Mouse (Mus musculus): ENCODE measurements at regions not wholly inside any gene's neighbourhood (a gene's known extent, or its start where the extent isn't known, plus 50 kb on each side); places are given as distances from the start of the nearest gene placed in this dataset.

DNA sequence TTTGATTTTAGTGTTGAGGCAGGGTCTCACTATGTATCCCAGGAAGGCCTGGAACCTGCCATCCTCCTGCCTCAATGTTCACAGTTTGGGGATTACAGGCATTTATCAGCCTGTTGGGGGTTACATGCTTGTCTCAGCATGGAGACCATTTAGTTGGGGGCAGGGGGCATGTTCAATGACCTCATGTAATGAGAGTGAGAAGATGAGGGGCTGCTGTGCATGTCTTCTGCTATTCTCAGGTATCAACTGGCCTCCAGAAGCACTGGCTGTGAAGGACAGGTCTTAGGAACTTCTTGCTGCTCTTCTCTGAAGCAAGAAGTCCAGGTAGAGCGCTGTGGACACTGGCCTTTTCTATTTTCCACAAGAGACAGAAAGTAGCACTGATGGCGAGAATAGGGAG is 350.9 kb downstream of the Plekhb2 start:
- Histone ChIP-seq H3K4me3 (ENCODE audit: control insufficient read depth in 1 of 2, insufficient read depth in 1 of 2, low read depth in 1 of 2, low read length in 2 of 2) (no peak overlapping the region), H3K4me2 (ENCODE audit: low read length) (no peak overlapping the region), H3K27ac (replicated peaks in 1 of 2; ENCODE audit: control insufficient read depth in 1 of 2, insufficient read depth in 1 of 2, low read depth in 2 of 2, low read length in 2 of 2) (no peak overlapping the region), H3K9ac (ENCODE audit: low read length) (no peak overlapping the region), H3K27me3 (ENCODE audit: control insufficient read depth, insufficient read depth, low read length) (no peaks in the 10 kb centered on the region), H3K36me3 (ENCODE audit: control insufficient read depth, insufficient read depth, low read length) (no peaks in the 10 kb centered on the region), H3K9me3 (ENCODE audit: control insufficient read depth, low read length) (no peaks in the 10 kb centered on the region), H3K4me1 (ENCODE audit: control insufficient read depth in 2 of 2, insufficient read depth in 2 of 2, low read length in 2 of 2) (peaks cover 0 to 4% of the 10 kb centered on the region in 2 experiments; a peak in 1 of 4 replicates)
- no peak for ATAC-seq (ENCODE audit: insufficient number of reproducible peaks, insufficient read depth, low FRiP score, low read depth)
- WGBS: 83% methylated on average over 2 of the region's 2 CpGs

DNA sequence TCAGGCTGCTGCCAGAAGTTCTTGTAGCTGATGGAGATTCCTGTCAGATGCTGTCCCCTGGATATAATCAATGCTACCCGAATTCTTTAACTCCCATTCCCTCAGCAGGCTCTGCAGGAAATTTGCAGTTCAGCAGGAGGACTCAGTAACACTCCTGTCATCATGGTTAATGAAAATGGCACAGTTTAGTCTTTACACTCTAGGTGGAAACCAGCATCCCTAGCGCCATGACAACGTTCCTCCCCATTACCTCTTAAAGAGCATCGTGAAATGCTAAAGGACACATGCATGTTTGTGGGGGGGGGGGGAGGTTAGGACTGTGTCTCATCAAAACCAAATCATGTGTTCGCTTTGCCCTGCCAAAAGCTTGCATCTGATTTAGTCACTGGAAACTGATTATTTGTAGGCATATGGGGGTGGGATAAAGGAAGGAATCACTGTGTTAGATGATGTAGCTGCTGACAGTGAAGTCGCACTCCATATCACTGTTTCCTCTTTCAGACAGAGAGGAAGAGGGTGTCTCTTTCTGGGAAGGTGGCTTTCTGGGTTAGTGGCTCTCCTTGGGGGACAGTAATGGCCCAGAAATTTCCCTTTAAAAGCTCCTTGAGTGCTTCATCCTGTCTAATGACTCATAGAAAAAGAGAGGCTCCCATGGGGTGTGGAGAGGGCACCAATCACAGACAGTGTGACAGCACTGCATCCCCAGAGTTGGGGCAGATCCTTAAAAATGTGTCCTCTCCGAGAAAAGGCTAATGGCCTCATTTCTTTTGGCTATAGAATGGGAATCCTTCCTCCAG is 351.5 kb downstream of the Plekhb2 start:
- no peak for ATAC-seq (ENCODE audit: insufficient number of reproducible peaks, insufficient read depth, low FRiP score, low read depth)
- H3K4me1 ChIP-seq (ENCODE audit: control insufficient read depth in 2 of 2, insufficient read depth in 2 of 2, low read length in 2 of 2): peaks cover 0 to 4% of the 10 kb centered on the region in 2 experiments; a peak in 1 of 4 replicates
- WGBS: 72% methylated on average over 7 of the region's 7 CpGs

DNA sequence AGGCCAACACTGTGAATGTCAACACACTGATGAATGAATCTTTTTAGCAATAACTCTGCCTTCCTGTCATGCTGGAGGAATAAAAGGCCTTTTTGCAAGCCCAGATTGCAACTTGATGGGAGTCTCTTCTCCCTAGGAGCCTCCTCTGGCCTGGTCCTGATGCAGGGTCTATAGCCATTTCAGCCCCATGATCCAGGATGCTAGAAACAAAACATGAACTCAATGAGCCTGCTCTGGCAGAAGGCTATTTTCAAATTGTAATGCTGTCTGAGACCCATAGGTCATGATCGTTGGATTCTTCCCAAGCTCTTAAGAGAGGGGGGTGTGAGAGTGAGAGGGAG is 352.1 kb downstream of the Plekhb2 start:
- no peak for ATAC-seq (ENCODE audit: insufficient number of reproducible peaks, insufficient read depth, low FRiP score, low read depth)
- 45% methylated on average over 1 of the region's 1 CpGs for WGBS
- Histone ChIP-seq H3K27me3 (ENCODE audit: control insufficient read depth, insufficient read depth, low read length) (no peaks in the 10 kb centered on the region), H3K9ac (ENCODE audit: low read length) (no peak overlapping the region), H3K27ac (replicated peaks in 1 of 2; ENCODE audit: control insufficient read depth in 1 of 2, insufficient read depth in 1 of 2, low read depth in 2 of 2, low read length in 2 of 2) (no peak overlapping the region), H3K4me2 (ENCODE audit: low read length) (no peak overlapping the region), H3K4me1 (ENCODE audit: control insufficient read depth in 2 of 2, insufficient read depth in 2 of 2, low read length in 2 of 2) (no peaks in the 10 kb centered on the region), H3K4me3 (ENCODE audit: control insufficient read depth in 1 of 2, insufficient read depth in 1 of 2, low read depth in 1 of 2, low read length in 2 of 2) (no peak overlapping the region), H3K9me3 (ENCODE audit: control insufficient read depth, low read length) (0 out of 2 replicates have a peak, but pooled peaks cover 3% of the 10 kb centered on the region), H3K36me3 (ENCODE audit: control insufficient read depth, insufficient read depth, low read length) (no peaks in the 10 kb centered on the region)

More for the DNA sequence above, 351.5 kb downstream of the Plekhb2 start:
- H3K27me3 ChIP-seq (ENCODE audit: control insufficient read depth, insufficient read depth, low read length): no peaks in the 10 kb centered on the region
- H3K9me3 ChIP-seq (ENCODE audit: control insufficient read depth, low read length): 0 out of 2 replicates have a peak, but pooled peaks cover 3% of the 10 kb centered on the region
- no peak overlapping the region for H3K4me2 ChIP-seq (ENCODE audit: low read length)
- no peak overlapping the region for H3K27ac ChIP-seq (replicated peaks in 1 of 2; ENCODE audit: control insufficient read depth in 1 of 2, insufficient read depth in 1 of 2, low read depth in 2 of 2, low read length in 2 of 2)
- H3K36me3 ChIP-seq (ENCODE audit: control insufficient read depth, insufficient read depth, low read length): no peaks in the 10 kb centered on the region
- H3K9ac ChIP-seq (ENCODE audit: low read length): no peak overlapping the region
- no peak overlapping the region for H3K4me3 ChIP-seq (ENCODE audit: control insufficient read depth in 1 of 2, insufficient read depth in 1 of 2, low read depth in 1 of 2, low read length in 2 of 2)

DNA sequence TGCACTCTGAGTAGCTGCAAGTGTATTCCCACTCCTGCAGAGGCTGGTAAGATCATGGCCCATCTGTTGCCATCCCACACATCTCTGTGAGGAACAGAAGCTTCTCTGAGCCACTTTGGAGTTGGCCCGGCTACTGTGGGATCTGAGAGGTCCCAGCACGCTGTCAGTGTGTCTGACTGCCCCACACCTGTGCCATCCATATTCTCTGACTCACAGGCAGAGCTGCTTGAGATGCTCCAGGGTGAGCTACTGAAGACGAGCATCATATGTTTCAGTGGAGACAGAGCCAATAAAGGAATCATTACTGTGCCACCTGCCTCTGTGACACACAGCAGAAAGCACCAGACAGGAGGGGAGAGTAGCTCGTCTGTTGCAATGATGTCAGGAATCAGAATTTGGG is 352.8 kb downstream of the Plekhb2 start:
- no peak for ATAC-seq (ENCODE audit: insufficient number of reproducible peaks, insufficient read depth, low FRiP score, low read depth)
- 72% methylated on average over 4 of the region's 4 CpGs for WGBS
- Histone ChIP-seq H3K27me3 (ENCODE audit: control insufficient read depth, insufficient read depth, low read length) (no peaks in the 10 kb centered on the region), H3K9ac (ENCODE audit: low read length) (no peak overlapping the region), H3K4me3 (ENCODE audit: control insufficient read depth in 1 of 2, insufficient read depth in 1 of 2, low read depth in 1 of 2, low read length in 2 of 2) (no peak overlapping the region), H3K4me1 (ENCODE audit: control insufficient read depth in 2 of 2, insufficient read depth in 2 of 2, low read length in 2 of 2) (no peaks in the 10 kb centered on the region), H3K9me3 (ENCODE audit: control insufficient read depth, low read length) (0 out of 2 replicates have a peak, but pooled peaks cover 3% of the 10 kb centered on the region), H3K27ac (replicated peaks in 1 of 2; ENCODE audit: control insufficient read depth in 1 of 2, insufficient read depth in 1 of 2, low read depth in 2 of 2, low read length in 2 of 2) (no peak overlapping the region), H3K4me2 (ENCODE audit: low read length) (no peak overlapping the region), H3K36me3 (ENCODE audit: control insufficient read depth, insufficient read depth, low read length) (no peaks in the 10 kb centered on the region)

DNA sequence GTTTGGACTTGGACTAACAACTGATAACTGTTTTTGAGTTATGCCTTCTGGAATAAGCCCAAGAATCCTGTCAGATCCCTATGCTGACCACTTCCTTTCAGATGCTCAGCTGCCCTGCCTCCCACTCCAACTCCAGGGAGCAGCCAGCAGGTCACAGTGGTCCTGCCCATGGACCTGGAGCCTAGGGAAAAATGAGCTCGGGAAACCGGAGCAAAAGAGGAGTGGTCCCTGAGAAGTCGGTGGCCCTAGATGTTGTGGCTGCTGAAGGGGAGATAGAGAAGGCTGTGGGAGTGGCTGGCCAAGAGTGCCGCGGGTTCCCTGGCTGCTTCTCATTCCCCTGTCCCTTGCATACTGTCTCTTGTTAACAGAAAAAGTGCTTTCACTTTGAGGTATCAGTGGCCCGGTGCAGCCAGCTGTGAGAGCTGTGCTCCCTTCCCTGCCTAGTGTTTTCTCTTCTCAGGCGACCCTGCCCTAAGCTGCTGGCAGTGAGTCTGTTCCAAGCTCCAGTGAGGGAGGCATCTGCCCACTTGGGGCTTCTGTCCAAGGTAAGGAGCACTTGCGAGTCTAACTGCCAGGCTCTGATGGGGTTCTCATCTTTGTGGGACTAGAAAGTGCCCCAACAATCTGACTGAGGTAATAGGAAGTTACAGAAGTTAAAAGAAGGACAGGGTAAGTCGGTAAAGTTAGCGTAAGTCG is 357.2 kb downstream of the Plekhb2 start:
- 68% methylated on average over 11 of the region's 11 CpGs for WGBS
- no peak overlapping the region for H3K4me2 ChIP-seq (ENCODE audit: low read length)

DNA sequence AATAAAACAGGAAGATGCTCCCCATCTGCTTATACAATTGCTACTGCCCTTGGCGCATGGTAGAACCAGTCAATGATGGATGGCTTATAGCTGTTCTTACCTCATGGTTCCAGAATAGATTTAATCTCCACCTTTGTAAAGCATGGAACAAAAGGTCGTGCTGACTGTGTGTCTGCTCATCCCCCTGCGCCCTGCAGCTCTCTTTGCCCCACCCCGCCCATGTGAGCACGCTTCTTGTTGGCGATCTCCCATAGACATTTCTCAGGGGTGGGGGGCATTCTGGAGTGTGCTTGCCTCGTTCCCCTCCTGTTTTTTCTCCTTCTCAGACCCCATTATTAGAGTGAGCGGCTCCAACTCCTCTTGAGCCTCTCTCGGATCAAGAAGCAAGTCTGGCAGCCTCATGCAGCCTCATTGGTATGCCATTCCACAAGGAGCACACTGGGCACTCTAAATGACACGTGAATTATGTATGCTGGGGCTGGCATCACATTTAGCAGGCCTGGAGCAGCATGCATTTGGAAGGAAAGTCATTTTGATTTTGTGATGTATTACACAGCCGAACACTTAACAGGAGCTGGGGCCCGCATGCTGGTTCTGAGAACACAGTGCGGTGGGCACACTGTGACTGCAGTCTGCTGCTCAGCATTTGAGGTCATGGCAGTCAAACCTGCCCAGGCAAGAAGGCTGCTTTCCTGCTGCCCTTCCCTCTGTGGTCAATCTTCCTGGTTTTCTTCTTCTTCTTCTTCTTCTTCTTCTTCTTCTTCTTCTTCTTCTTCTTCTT is 362.5 kb downstream of the Plekhb2 start:
- 78% methylated on average over 13 of the region's 13 CpGs for WGBS

More for the DNA sequence above, 357.2 kb downstream of the Plekhb2 start:
- no peak overlapping the region for H3K4me3 ChIP-seq (ENCODE audit: control insufficient read depth in 1 of 2, insufficient read depth in 1 of 2, low read depth in 1 of 2, low read length in 2 of 2)
- no peak overlapping the region for H3K27ac ChIP-seq (replicated peaks in 1 of 2; ENCODE audit: control insufficient read depth in 1 of 2, insufficient read depth in 1 of 2, low read depth in 2 of 2, low read length in 2 of 2)
- H3K9me3 ChIP-seq (ENCODE audit: control insufficient read depth, low read length): 0 out of 2 replicates have a peak, but pooled peaks cover 3% of the 10 kb centered on the region
- no peaks in the 10 kb centered on the region for H3K27me3 ChIP-seq (ENCODE audit: control insufficient read depth, insufficient read depth, low read length)
- ATAC-seq (ENCODE audit: insufficient number of reproducible peaks, insufficient read depth, low FRiP score, low read depth): no peak
- no peaks in the 10 kb centered on the region for H3K4me1 ChIP-seq (ENCODE audit: control insufficient read depth in 2 of 2, insufficient read depth in 2 of 2, low read length in 2 of 2)
- no peak overlapping the region for H3K9ac ChIP-seq (ENCODE audit: low read length)
- no peaks in the 10 kb centered on the region for H3K36me3 ChIP-seq (ENCODE audit: control insufficient read depth, insufficient read depth, low read length)

DNA sequence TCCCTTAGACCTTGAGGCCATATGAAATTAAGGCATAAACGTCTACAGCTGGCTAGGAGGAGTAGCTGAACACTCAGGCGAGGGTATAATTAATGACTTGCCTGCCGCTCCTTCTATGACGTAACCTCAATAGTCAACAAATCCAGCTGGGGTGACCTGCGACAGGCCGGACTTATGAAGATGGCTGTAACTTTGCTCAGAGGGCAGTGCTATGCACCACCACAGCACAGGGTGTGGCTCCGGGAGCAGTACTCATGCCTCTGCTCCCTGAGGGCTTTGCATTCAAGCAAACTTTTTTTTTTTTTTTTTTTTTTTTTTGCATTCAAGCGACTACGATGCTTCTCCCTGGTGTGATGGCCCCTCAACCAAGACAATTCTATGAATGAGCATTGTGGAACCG is 364.1 kb downstream of the Plekhb2 start:
- Histone ChIP-seq H3K9me3 (ENCODE audit: control insufficient read depth, low read length) (no peaks in the 10 kb centered on the region), H3K4me3 (ENCODE audit: control insufficient read depth in 1 of 2, insufficient read depth in 1 of 2, low read depth in 1 of 2, low read length in 2 of 2) (no peak overlapping the region), H3K27me3 (ENCODE audit: control insufficient read depth, insufficient read depth, low read length) (no peaks in the 10 kb centered on the region), H3K4me1 (ENCODE audit: control insufficient read depth in 2 of 2, insufficient read depth in 2 of 2, low read length in 2 of 2) (no peaks in the 10 kb centered on the region), H3K9ac (ENCODE audit: low read length) (no peak overlapping the region), H3K36me3 (ENCODE audit: control insufficient read depth, insufficient read depth, low read length) (no peaks in the 10 kb centered on the region), H3K4me2 (ENCODE audit: low read length) (no peak overlapping the region), H3K27ac (replicated peaks in 1 of 2; ENCODE audit: control insufficient read depth in 1 of 2, insufficient read depth in 1 of 2, low read depth in 2 of 2, low read length in 2 of 2) (no peak overlapping the region)
- ATAC-seq (ENCODE audit: insufficient number of reproducible peaks, insufficient read depth, low FRiP score, low read depth): no peak
- 87% methylated on average over 10 of the region's 10 CpGs for WGBS

More for the DNA sequence above, 362.5 kb downstream of the Plekhb2 start:
- no peak for ATAC-seq (ENCODE audit: insufficient number of reproducible peaks, insufficient read depth, low FRiP score, low read depth)
- Histone ChIP-seq H3K4me1 (ENCODE audit: control insufficient read depth in 2 of 2, insufficient read depth in 2 of 2, low read length in 2 of 2) (no peaks in the 10 kb centered on the region), H3K4me2 (ENCODE audit: low read length) (no peak overlapping the region), H3K4me3 (ENCODE audit: control insufficient read depth in 1 of 2, insufficient read depth in 1 of 2, low read depth in 1 of 2, low read length in 2 of 2) (no peak overlapping the region), H3K9ac (ENCODE audit: low read length) (no peak overlapping the region), H3K36me3 (ENCODE audit: control insufficient read depth, insufficient read depth, low read length) (no peaks in the 10 kb centered on the region), H3K9me3 (ENCODE audit: control insufficient read depth, low read length) (no peaks in the 10 kb centered on the region), H3K27me3 (ENCODE audit: control insufficient read depth, insufficient read depth, low read length) (no peaks in the 10 kb centered on the region), H3K27ac (replicated peaks in 1 of 2; ENCODE audit: control insufficient read depth in 1 of 2, insufficient read depth in 1 of 2, low read depth in 2 of 2, low read length in 2 of 2) (no peak overlapping the region)
